Mouse (Mus musculus) kidney, postnatal 10 days (tissue): Measurements from ENCODE around the gene AC170998.1.
A peak's percentile ranks its signal among the peaks of the same experiment; 100 is the strongest.

Experiments used
- DNase-seq: peaks from one replicate; pipeline ENCODE4 v3.0.0; 2021; ENCODE audit warnings: mixed read lengths

Gene AC170998.1

DNA sequence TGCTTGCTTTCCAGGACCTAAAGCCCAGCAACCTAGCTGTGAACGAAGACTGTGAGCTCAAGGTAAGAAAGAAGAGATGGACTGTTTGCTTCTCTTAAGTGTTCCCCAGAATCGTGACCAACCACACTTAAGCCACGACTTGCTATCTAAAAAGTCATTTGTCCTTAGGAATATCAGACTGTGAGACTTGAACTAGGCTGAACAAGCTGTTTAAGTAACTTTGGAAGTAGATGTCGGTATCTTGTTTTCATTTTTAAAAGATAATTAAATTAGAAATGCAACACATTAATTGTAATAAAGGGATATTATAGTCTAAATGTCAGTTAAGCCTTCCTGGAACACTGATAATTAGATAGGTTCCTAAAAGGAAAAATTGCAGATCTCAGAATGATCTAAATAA, at the start of gene AC170998.1:
Gene AC170998.1, plus strand, starts transcription at position 301 of the 400 bp plus-strand sequence.
- no peak for DNase-seq

DNA sequence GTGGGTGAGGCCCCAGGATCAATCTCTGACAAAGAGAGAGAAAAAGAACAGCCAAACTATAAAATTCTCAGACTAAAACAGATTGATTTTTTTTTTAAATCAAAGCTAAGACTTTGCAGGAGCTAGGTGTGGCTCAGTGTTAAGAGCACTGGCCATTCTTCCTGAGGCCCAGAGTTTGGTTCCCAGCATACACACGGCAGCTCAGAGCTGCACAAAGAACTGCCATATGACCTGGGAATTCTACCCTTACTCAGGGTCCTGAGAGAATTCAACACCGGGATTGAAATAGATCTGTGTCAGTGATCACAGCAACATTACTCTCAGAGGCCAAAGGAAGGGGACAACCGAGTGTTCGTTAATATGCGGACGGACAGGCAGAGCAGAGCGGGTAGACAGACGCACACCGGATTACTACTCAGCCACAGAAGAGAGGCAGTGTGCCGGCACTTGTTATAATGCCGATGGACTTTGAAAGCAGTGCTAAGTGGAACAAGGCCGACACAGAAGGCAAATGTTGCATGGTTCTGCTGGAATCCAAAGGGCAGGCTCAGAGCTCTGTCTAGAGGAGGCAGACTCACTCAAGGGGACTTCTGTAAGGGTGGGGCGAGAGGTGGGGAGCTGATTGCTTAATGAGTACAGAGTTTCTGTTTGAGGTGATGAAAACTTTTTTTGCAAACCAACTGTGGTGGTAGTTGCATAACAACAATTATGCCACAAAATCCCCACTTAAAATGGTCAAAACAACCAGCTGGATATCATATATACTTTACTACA, 43.4 kb upstream of the AC170998.1 start:
- DNase-seq = peak; percentile 50

- DNase-seq = peak; percentile 42
Observed at GRCm38 (mm10) chr17:28683601-28684000, 42.3 kb upstream of the AC170998.1 start.

DNA sequence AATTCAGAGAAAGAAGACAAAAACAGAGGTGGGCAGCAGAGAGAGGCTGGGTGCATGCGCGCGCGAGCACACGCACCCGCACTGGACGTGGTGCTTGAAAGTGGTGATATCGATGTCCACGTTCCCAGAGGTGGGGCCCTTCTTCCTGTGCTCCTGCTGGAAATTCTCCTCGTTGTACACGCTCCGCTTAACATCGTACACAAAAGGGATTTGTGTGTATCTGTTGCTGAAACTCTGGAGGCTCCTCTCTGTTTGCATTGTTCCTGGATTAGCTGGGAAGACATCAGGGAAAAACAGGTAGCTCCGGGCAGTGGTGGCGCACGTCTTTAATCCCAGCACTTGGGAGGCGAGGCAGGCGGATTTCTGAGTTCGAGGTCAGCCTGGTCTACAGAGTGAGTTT, 41.3 kb upstream of the AC170998.1 start:
- DNase-seq = no peak

DNA sequence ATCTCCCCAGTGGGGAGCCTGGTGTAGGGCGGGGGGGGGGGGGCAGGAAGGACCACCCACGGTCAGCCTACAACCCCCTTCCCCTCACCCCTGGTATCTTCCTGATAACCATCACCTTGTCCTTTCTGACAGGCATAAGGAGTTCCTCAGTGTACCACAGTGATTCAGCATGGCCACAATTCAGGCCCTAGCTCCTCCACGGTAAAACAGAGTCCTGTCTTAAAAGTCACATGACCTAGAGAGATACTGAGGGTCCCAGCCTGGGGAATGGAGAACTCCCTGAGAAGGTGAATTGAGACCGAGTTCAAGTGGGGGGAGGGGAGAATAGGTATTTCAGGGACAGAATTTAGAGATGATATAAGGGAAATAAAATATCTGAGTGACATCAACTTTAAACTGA, 38.5 kb upstream of the AC170998.1 start:
- DNase-seq = no peak

- peak; percentile 56 for DNase-seq
Observed at GRCm38 (mm10) chr17:28689586-28690283, 36.1 kb upstream of the AC170998.1 start, which contains the start of gene Slc26a8. Gene Slc26a8 (minus strand): TSS chr17:28690233.

DNA sequence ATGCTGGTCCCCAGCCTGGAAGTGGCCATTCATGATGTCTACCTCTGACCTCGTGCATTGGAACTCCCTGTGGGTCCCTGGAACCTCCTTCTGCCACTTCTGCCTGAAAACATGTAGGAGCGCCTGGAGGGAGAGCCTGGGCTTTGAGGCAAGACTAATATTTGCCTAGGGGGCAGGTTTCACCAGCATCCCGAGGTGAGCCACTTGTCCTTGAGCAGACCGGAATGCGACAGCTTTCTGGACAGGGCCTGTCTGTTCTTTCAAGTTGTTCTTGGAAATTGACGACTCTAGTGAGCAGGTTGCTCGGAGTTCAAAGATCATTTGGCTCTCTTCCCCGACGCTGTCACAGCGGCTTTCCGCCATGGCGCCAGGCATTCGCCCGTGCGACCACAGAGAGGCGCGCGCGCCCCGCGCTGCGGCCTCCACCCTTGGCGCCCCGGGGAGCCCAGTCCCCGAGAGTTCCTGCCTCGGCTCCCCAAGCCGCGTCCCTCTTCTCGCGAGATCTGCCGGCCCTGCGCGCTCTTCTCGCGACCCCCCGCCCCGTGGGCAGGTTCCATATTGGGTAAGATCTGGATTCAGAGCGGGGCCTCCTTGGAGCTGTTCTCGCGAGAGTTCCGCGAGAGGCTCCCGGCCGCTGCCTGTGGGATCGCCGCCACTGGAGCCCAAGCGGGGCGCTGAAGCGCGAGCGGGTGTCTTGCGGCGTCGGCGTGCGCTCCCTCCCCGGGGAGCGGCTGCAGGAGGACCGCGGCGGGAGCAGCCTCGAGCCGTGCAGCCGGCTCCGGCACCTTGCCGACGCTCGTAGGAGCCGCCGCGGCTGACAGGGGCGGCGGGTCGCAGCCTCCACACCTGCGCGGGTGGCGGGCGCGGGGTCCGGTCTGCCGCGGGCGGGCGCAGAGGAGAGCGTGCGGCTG, 34.9 kb upstream of the AC170998.1 start, which contains the start of gene Mapk14:
Gene Mapk14, plus strand, starts transcription at position 554 of the 911 bp plus-strand sequence.
- DNase-seq = peak; percentile 100

DNA sequence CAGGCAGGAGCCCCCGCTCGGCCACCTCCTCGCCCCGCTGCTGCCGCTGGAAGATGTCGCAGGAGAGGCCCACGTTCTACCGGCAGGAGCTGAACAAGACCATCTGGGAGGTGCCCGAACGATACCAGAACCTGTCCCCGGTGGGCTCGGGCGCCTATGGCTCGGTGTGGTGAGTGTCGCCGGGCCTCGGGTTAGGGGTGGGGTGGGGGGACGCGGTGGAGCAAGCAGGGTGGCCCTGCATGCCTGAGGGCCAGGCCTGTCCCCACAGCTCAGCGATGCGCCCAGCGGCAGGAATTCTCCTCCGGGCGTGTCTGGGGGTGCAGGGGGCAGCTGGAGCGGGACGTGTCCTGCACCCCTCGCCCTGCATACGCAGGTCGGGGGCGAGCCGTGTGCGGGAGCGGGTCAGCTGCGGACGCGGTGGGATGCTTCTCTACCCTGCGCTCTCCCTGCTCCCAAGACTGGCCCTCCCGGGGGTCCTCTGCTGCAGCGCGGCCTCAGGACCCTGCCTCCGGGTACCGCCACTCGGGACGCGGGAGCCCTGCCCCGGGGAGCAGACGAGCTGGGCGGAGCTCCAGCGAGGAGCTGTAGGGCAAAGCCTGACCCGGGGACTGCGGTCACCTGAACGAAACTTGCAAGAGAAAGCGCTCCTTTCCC, 34.1 kb upstream of the AC170998.1 start:
- DNase-seq = peak; percentile 76

- DNase-seq = peak; percentile 64
Observed at GRCm38 (mm10) chr17:28692341-28692710, 33.6 kb upstream of the AC170998.1 start.

DNA sequence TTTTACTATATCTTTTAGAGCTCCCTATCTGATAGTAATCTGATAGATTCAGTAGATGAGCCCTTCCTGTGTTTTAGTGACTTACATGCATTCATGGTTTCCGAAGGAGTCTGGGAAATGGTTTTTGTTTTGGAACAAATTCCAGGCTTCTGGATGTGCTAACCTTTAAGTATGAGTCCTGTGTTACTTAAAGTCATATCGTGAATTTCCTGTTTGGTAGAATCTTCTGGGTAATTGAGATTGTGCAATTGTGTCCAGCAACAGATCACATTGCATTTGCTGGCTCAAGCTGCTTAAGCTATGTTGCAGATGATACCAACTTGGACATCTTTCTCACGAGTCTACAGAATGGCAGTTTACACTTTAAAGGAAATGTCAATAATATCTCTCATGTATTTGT, 32.8 kb upstream of the AC170998.1 start:
- no peak for DNase-seq

DNA sequence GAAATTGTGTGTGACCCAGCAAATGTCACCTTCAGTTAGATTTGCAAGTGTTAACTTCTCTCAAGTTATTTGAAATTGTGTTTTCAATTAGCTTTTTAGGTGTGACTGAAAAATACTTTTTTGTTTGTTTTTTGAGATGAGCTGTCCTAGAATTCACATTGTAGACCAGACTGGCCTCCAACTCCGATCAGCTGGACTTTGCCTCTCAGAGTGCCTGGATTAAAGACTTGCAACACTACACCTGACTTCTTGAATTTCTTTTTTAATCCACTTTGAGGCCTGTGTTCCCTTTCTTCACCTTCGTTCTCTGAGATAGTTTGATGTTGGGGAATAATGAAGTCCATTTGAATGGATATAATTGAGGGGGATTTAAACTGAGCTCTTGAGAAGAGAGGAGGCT, 31.8 kb upstream of the AC170998.1 start:
- DNase-seq = no peak

- DNase-seq = no peak
Observed at GRCm38 (mm10) chr17:28694832-28695231, 31.1 kb upstream of the AC170998.1 start.

DNA sequence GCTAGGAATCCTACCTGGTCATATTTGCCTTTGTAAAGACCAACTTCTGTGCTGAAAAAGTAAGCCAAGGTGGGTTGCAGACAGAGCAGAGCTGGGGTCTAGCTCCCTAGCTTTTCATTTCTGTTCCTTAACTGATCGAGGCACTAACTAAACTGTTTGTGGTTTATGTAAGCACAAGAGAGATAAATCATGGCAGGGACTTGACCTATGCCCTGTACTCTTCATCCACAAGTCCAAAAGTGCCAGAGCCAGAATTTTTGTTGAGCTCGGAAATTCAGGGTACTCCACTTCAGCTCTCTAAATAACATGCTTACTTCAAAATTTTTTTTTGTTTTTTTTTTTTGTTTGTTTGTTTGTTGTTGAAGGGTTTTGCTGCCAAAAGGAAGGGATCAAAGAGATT, 29.2 kb upstream of the AC170998.1 start:
- peak; percentile 31 for DNase-seq

DNA sequence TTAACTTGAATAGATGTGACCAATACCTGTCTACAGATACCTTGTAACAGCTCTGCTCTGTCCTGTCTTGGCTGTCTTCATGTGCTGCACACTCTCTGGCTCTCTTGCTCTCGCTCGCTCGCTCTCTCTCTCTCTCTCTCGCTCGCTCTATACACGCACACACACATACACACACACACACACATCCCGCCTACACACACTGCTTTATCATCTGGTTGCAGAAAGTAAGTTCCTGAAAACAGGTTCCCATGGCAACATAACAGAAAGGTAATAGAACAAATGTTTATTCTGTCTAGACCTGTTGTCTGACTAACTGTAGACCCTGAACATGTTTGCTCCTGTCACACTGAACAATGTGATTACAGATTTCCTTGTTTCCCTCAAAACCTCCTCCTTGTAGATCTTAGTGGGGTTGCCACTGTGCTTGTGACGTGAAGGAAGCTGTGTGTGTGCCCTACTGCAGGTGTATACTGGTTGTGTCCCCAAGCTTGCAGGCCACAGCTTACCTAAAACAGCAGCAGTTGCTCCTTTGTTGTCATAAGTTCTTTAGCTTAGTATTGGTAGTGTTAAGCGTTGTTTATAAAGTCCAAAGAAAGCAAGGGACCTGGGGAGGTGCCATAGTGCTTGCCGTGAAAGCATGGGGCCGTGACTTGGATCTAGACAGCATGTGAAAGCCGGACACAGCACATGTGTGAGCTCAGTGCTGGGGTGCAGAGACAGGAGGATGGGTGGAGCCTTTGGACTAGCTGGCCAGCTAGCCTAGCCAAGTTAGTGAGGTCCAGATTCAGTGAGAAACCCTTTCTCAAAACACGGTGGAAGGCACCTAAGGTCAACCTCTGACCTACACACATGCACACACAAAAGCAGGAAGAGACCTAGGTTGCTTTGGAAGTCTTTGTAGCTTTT, 28.3 kb upstream of the AC170998.1 start:
- DNase-seq = no peak

- no peak for DNase-seq
Observed at GRCm38 (mm10) chr17:28698245-28698644, 27.6 kb upstream of the AC170998.1 start.

DNA sequence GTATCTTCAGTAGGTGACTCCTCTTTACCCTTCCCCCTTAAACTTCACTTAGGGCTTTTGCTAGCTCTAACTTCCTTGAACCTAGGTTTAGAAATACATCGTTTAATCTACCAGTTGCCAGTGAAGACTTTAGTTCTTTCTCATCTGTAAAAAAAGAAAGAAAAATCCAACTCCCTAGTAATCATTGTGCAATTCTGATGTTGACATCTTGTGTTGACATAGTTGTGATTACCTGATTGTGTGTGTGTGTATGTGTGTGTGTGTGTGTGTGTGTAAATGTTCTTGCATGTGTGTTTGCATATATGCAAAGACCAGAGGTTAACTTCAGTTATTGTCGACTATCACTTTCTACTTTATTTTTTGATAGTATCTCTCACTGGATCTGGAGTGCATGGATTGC, 27.2 kb upstream of the AC170998.1 start:
- DNase-seq = no peak

DNA sequence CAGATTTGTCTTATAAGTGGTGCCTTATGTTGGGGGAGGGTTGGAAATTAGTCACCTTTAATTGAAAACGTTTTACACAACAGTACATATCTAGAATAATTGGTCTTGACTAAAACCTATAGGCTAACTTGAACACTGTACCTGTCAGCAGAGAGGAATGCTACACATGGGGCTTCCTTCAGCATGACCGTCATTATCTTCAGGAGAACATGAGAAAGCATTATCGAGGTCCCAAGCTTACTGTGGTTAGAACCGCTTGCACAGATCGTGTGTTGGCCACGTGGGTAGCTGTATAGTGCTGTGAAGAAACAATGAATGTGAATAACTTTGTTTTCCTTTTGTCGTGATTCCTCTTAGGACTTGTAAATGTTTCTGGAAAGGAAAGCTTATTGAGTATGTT, 26.1 kb upstream of the AC170998.1 start:
- DNase-seq = no peak

DNA sequence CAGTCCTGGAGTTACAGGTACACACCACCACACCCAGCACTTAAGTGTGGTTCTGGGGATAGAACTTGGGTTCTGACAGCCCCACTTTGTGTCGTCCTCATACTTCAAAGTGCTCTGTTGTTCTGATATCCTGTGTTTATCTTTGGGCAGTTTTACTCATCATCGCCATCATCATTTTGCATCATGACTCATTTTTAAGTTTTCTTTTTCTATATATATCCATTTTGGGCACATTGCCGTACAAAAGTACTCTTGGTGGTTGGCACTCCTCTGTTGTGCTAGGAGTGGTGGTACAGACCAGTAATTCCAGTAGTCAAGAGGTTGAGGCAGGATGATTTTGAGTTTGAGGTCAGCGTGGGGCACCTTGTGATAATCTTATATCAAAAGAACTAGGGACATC, 24.7 kb upstream of the AC170998.1 start:
- no peak for DNase-seq

DNA sequence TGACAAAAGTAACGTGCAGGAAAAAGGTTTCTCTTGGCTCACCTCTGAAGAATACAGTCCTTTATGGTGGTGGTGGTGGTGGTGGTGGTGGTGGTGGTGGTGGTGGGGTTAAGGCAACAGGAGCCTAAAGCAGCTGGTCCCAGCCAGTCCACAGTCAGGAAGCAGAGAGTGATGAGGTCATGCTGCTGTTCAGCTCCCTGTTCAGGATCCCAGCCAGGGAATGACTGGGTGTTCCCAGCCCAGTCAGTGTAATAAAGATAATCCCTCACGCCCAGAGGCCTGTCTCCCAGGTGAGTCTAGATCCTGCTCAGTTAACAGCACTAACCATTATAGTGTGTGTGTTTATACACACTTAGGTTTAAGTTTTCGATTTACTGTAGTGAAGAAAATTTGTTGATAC, 24.1 kb upstream of the AC170998.1 start:
- no peak for DNase-seq

GRCm38 (mm10) chr17:28702646-28703045, 23.2 kb upstream of the AC170998.1 start:
- no peak for DNase-seq

DNA sequence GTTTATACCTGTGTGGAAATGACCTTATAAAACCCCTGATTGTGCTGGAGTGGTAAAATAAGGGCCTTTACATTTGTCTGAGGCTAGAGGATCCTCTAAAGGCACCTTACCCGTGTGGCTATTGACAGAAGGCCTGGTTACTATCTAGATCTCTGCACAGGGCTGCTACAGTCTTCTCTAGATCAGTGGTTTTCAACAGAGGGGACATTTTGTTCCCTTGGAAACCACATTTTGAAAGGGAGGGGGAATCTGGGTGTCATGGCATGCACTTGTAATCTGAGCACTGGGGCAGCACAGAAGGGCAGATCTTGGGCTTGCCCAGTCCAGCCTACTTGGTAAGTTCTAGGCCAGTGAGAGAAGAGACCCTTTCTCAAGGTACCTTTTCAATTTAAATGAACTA, 19.2 kb upstream of the AC170998.1 start:
- DNase-seq = no peak
